Mouse (Mus musculus): ENCODE measurements around the gene Tnnt2. TPM values are rescaled to one million over a fixed set of nuclear protein-coding genes. Genes with fewer than 3 reads are reported as not detected.
A peak's percentile ranks its signal among the peaks of the same experiment; 100 is the strongest.

Tnnt2 gene
- polyA plus RNA-seq (2014; fragmentation: Nextera tagmentation; extraction: Ambion mirVana), result 7,347 and 7,875 TPM in 2 replicates

GRCm38 (mm10) chr1:135835716-135836483 is at the start of gene Tnnt2:
Tnnt2 (plus strand) TSS chr1:135836354.
- ATAC-seq (ENCODE audit: insufficient number of reproducible peaks, insufficient read depth, low FRiP score, low read depth), result peak; percentile 91
- H3K4me3 ChIP-seq (ENCODE audit: control insufficient read depth in 1 of 2, insufficient read depth in 1 of 2, low read depth in 1 of 2, low read length in 2 of 2), result peak within 1 kb of the TSS; percentile 52 to 71

GRCm38 (mm10) chr1:135787799-135788198 is 48.4 kb upstream of the Tnnt2 start:
- WGBS, result 53% methylated on average over 3 of the region's 3 CpGs
- Histone ChIP-seq H3K4me3 (ENCODE audit: control insufficient read depth in 1 of 2, insufficient read depth in 1 of 2, low read depth in 1 of 2, low read length in 2 of 2) (no peak overlapping the region), H3K27me3 (ENCODE audit: control insufficient read depth, insufficient read depth, low read length) (no peaks in the 10 kb centered on the region), H3K4me2 (ENCODE audit: low read length) (no peak overlapping the region), H3K27ac (replicated peaks in 1 of 2; ENCODE audit: control insufficient read depth in 1 of 2, insufficient read depth in 1 of 2, low read depth in 2 of 2, low read length in 2 of 2) (0 out of 4 replicates have a peak overlapping the region, but pooled peaks of 1 of the 2 experiments have one; percentile 19), H3K9ac (ENCODE audit: low read length) (no peak overlapping the region), H3K36me3 (ENCODE audit: control insufficient read depth, insufficient read depth, low read length) (no peaks in the 10 kb centered on the region), H3K9me3 (ENCODE audit: control insufficient read depth, low read length) (no peaks in the 10 kb centered on the region), H3K4me1 (ENCODE audit: control insufficient read depth in 2 of 2, insufficient read depth in 2 of 2, low read length in 2 of 2) (peaks cover 18 to 21% of the 10 kb centered on the region in 2 experiments)
- ATAC-seq (ENCODE audit: insufficient number of reproducible peaks, insufficient read depth, low FRiP score, low read depth), result no peak

More at GRCm38 (mm10) chr1:135835716-135836483, at the start of gene Tnnt2:
- H3K4me1 ChIP-seq (ENCODE audit: control insufficient read depth in 2 of 2, insufficient read depth in 2 of 2, low read length in 2 of 2), result peaks cover 33 to 57% of the 10 kb centered on the region in 2 experiments
- no peaks in the 10 kb centered on the region for H3K27me3 ChIP-seq (ENCODE audit: control insufficient read depth, insufficient read depth, low read length)
- H3K9ac ChIP-seq (ENCODE audit: low read length), result peak within 1 kb of the TSS; percentile 89
- 12% methylated on average over 9 of the region's 9 CpGs for WGBS
- H3K4me2 ChIP-seq (ENCODE audit: low read length), result peak within 1 kb of the TSS; percentile 75
- peak within 1 kb of the TSS; percentile 97 to 100 for H3K27ac ChIP-seq (replicated peaks in 1 of 2; ENCODE audit: control insufficient read depth in 1 of 2, insufficient read depth in 1 of 2, low read depth in 2 of 2, low read length in 2 of 2)
- no peaks in the 10 kb centered on the region for H3K9me3 ChIP-seq (ENCODE audit: control insufficient read depth, low read length)
- peaks cover 32% of the 10 kb centered on the region for H3K36me3 ChIP-seq (ENCODE audit: control insufficient read depth, insufficient read depth, low read length)

- ATAC-seq (ENCODE audit: insufficient number of reproducible peaks, insufficient read depth, low FRiP score, low read depth), result no peak
- H3K27ac ChIP-seq (replicated peaks in 1 of 2; ENCODE audit: control insufficient read depth in 1 of 2, insufficient read depth in 1 of 2, low read depth in 2 of 2, low read length in 2 of 2), result 0 out of 4 replicates have a peak overlapping the region, but pooled peaks of 1 of the 2 experiments have one; percentile 19
- peaks cover 20 to 31% of the 10 kb centered on the region in 2 experiments for H3K4me1 ChIP-seq (ENCODE audit: control insufficient read depth in 2 of 2, insufficient read depth in 2 of 2, low read length in 2 of 2)
- no peaks in the 10 kb centered on the region for H3K36me3 ChIP-seq (ENCODE audit: control insufficient read depth, insufficient read depth, low read length)
- no peaks in the 10 kb centered on the region for H3K9me3 ChIP-seq (ENCODE audit: control insufficient read depth, low read length)
- no peak overlapping the region for H3K4me3 ChIP-seq (ENCODE audit: control insufficient read depth in 1 of 2, insufficient read depth in 1 of 2, low read depth in 1 of 2, low read length in 2 of 2)
- peak overlapping the region; percentile 29 for H3K4me2 ChIP-seq (ENCODE audit: low read length)
- H3K9ac ChIP-seq (ENCODE audit: low read length), result no peak overlapping the region
- 7% methylated on average over 10 of the region's 10 CpGs for WGBS
- no peaks in the 10 kb centered on the region for H3K27me3 ChIP-seq (ENCODE audit: control insufficient read depth, insufficient read depth, low read length)
Measured at GRCm38 (mm10) chr1:135788708-135789107, 47.4 kb upstream of the Tnnt2 start.

- no peak overlapping the region for H3K4me2 ChIP-seq (ENCODE audit: low read length)
- 0 out of 2 replicates have a peak, but pooled peaks have one; percentile 15 for ATAC-seq (ENCODE audit: insufficient number of reproducible peaks, insufficient read depth, low FRiP score, low read depth)
- WGBS, result 11% methylated on average over 5 of the region's 5 CpGs
- H3K4me3 ChIP-seq (ENCODE audit: control insufficient read depth in 1 of 2, insufficient read depth in 1 of 2, low read depth in 1 of 2, low read length in 2 of 2), result no peak overlapping the region
- no peaks in the 10 kb centered on the region for H3K9me3 ChIP-seq (ENCODE audit: control insufficient read depth, low read length)
- H3K27ac ChIP-seq (replicated peaks in 1 of 2; ENCODE audit: control insufficient read depth in 1 of 2, insufficient read depth in 1 of 2, low read depth in 2 of 2, low read length in 2 of 2), result no peak overlapping the region
- H3K4me1 ChIP-seq (ENCODE audit: control insufficient read depth in 2 of 2, insufficient read depth in 2 of 2, low read length in 2 of 2), result peaks cover 29 to 42% of the 10 kb centered on the region in 2 experiments
- peak overlapping the region; percentile 41; the same call in 1 of the 2 replicates for H3K9ac ChIP-seq (ENCODE audit: low read length)
- no peaks in the 10 kb centered on the region for H3K27me3 ChIP-seq (ENCODE audit: control insufficient read depth, insufficient read depth, low read length)
- no peaks in the 10 kb centered on the region for H3K36me3 ChIP-seq (ENCODE audit: control insufficient read depth, insufficient read depth, low read length)
Measured at GRCm38 (mm10) chr1:135789815-135790214, 46.3 kb upstream of the Tnnt2 start.

- 77% methylated on average over 13 of the region's 13 CpGs for WGBS
- peaks cover 53 to 67% of the 10 kb centered on the region in 2 experiments for H3K4me1 ChIP-seq (ENCODE audit: control insufficient read depth in 2 of 2, insufficient read depth in 2 of 2, low read length in 2 of 2)
- no peak overlapping the region for H3K9ac ChIP-seq (ENCODE audit: low read length)
- H3K27me3 ChIP-seq (ENCODE audit: control insufficient read depth, insufficient read depth, low read length), result no peaks in the 10 kb centered on the region
- no peaks in the 10 kb centered on the region for H3K36me3 ChIP-seq (ENCODE audit: control insufficient read depth, insufficient read depth, low read length)
- H3K4me3 ChIP-seq (ENCODE audit: control insufficient read depth in 1 of 2, insufficient read depth in 1 of 2, low read depth in 1 of 2, low read length in 2 of 2), result no peak overlapping the region
- H3K27ac ChIP-seq (replicated peaks in 1 of 2; ENCODE audit: control insufficient read depth in 1 of 2, insufficient read depth in 1 of 2, low read depth in 2 of 2, low read length in 2 of 2), result no peak overlapping the region
- ATAC-seq (ENCODE audit: insufficient number of reproducible peaks, insufficient read depth, low FRiP score, low read depth), result no peak
- no peaks in the 10 kb centered on the region for H3K9me3 ChIP-seq (ENCODE audit: control insufficient read depth, low read length)
- H3K4me2 ChIP-seq (ENCODE audit: low read length), result no peak overlapping the region
Measured at GRCm38 (mm10) chr1:135792143-135792939, 43.8 kb upstream of the Tnnt2 start.

- H3K4me3 ChIP-seq (ENCODE audit: control insufficient read depth in 1 of 2, insufficient read depth in 1 of 2, low read depth in 1 of 2, low read length in 2 of 2), result peak overlapping the region; percentile 32 to 35
- H3K9ac ChIP-seq (ENCODE audit: low read length), result peak overlapping the region; percentile 78
- peaks cover 51 to 68% of the 10 kb centered on the region in 2 experiments for H3K4me1 ChIP-seq (ENCODE audit: control insufficient read depth in 2 of 2, insufficient read depth in 2 of 2, low read length in 2 of 2)
- ATAC-seq (ENCODE audit: insufficient number of reproducible peaks, insufficient read depth, low FRiP score, low read depth), result 0 out of 2 replicates have a peak, but pooled peaks have one; percentile 11
- H3K4me2 ChIP-seq (ENCODE audit: low read length), result peak overlapping the region; percentile 79
- 8% methylated on average over 26 of the region's 27 CpGs for WGBS
- H3K9me3 ChIP-seq (ENCODE audit: control insufficient read depth, low read length), result no peaks in the 10 kb centered on the region
- H3K36me3 ChIP-seq (ENCODE audit: control insufficient read depth, insufficient read depth, low read length), result no peaks in the 10 kb centered on the region
- peak overlapping the region; percentile 93 to 96 for H3K27ac ChIP-seq (replicated peaks in 1 of 2; ENCODE audit: control insufficient read depth in 1 of 2, insufficient read depth in 1 of 2, low read depth in 2 of 2, low read length in 2 of 2)
- H3K27me3 ChIP-seq (ENCODE audit: control insufficient read depth, insufficient read depth, low read length), result no peaks in the 10 kb centered on the region
Measured at GRCm38 (mm10) chr1:135793370-135794215, 42.6 kb upstream of the Tnnt2 start.
